Mouse (Mus musculus) lung, adult 2 months (tissue): ENCODE results near the gene Zcchc24. TPM values are rescaled to one million over a fixed set of nuclear protein-coding genes. Genes with fewer than 3 reads are reported as not detected.

ENCODE experiments used
- DNase-seq: peaks from one replicate; pipeline ENCODE4 v3.0.0; 2022
- H3K4me1 ChIP-seq: fragments of 200-500 bp; 2 replicates; pipeline ENCODE4 v1.6.1; 2011; ENCODE audit warnings: low read length; ENCODE audit not compliant: control insufficient read depth, insufficient read depth
- H3K4me3 ChIP-seq: fragments of 200-500 bp; replicated peaks from 2 replicates; pipeline ENCODE3; 2011; ENCODE audit warnings: low read depth, mild to moderate bottlenecking, control low read depth, low read length; ENCODE audit errors: extremely low read depth
- CTCF ChIP-seq: fragments of 200-500 bp; IDR thresholded peaks from 2 replicates; pipeline ENCODE4 v1.5.1; 2011; ENCODE audit warnings: mild to moderate bottlenecking, low read length, control low read depth; ENCODE audit not compliant: insufficient read depth
- POLR2A ChIP-seq: fragments of 200-500 bp; IDR thresholded peaks from 2 replicates; pipeline ENCODE4 v1.6.1; 2011; ENCODE audit warnings: low read depth, mild to moderate bottlenecking, control low read depth, low read length, borderline replicate concordance; ENCODE audit errors: extremely low read depth
- WGBS: fragments of 180-500 bp; shearing (Covaris S2); methylation state at CpG from one replicate; pipeline ENCODE4 v1.1.7; 2018; 5-methylcytosine and 5-hydroxymethylcytosine counted together
- polyA plus RNA-seq: library from polyadenylated mRNA; depleted of rRNA; stranded (reverse); fragments of >200 nt; gene quantifications from 2 replicates; pipeline ENCODE4 v1.2.3, GENCODE M21; 2012

Gene Zcchc24
- polyA plus RNA-seq, 1 experiment = 41.7 TPM

DNA sequence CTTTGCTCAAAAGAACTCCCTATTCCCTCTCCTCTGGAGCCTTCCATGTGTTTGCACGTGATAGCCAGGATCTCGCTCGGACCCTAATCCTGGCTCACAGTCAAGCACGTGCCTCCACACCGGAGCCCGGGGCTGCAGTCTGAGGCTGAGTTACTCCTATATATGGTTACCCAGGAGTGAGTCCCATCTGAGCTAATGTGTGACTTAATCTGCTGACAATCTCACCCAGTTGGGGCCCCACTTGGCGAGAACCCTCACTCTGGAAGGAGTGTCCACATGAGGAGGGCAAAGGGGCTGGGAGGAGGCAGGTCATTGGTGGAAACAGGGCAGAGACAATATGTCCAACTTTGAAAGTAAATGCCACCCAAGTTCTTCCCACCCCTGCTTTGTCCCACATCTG, 57.7 kb downstream of the Zcchc24 start:
- TF ChIP-seq CTCF = no peak
- no peak for TF ChIP-seq POLR2A
- H3K4me3 ChIP-seq = no peak overlapping the region
- 54% methylated on average over 7 of the region's 7 CpGs for WGBS
- H3K4me1 ChIP-seq = peaks cover 16% of the 10 kb centered on the region
- DNase-seq = no peak

GRCm38 (mm10) chr14:25710681-25711080, 58.2 kb downstream of the Zcchc24 start:
- H3K4me3 ChIP-seq = no peak overlapping the region
- no peak for DNase-seq
- peaks cover 16% of the 10 kb centered on the region for H3K4me1 ChIP-seq
- WGBS = 60% methylated on average over 4 of the region's 4 CpGs
- TF ChIP-seq CTCF (no peak), POLR2A (no peak)

GRCm38 (mm10) chr14:25710073-25710472, 58.8 kb downstream of the Zcchc24 start:
- TF ChIP-seq CTCF = no peak
- no peak for TF ChIP-seq POLR2A
- no peak for DNase-seq
- peaks cover 16% of the 10 kb centered on the region for H3K4me1 ChIP-seq
- WGBS = 58% methylated on average over 4 of the region's 4 CpGs
- no peak overlapping the region for H3K4me3 ChIP-seq

DNA sequence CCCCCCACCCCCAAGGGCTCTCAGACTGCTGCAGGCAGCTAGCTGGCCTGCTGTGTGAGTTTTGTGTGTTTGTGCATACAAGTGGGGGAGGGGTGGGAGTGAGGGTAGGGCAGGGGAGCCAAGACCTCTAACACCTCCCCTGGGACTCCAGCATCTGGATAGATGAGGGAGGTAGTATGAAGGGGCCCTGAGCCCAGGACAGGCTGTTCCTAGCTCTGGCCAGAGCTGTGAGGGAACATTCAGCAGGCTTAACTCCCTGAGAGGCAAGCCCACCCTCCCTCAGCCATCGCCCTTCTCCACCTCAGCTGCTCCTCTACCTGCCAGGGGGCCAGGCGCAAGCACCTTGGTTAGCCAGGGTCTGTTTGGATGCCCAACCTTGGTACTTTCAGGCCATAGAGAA, 59.9 kb downstream of the Zcchc24 start:
- WGBS = 76% methylated on average over 2 of the region's 2 CpGs
- H3K4me3 ChIP-seq = no peak overlapping the region
- H3K4me1 ChIP-seq = peaks cover 16% of the 10 kb centered on the region
- TF ChIP-seq CTCF = no peak
- no peak for TF ChIP-seq POLR2A
- DNase-seq = no peak

DNA sequence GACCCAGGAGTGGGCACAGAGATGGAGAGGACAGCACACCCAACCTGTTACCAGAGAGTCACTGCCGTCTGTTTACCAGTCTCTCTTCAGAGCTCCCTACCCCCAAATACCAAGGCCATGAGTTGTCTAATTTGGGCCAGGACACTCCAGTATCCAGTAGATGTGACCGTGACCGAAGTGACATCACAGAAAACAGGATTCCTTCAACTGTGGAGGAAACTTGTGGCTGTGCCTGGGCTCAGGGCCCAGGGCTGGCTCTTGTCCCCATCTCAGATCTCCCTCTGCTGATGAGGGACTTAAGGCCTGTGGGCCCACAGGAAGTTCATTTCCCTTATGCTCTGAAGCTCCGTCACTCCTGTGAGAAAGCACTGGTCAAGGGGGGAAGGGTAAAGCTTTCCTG, 60.4 kb downstream of the Zcchc24 start:
- 37% methylated on average over 4 of the region's 4 CpGs for WGBS
- no peak for TF ChIP-seq POLR2A
- no peak for TF ChIP-seq CTCF
- Histone ChIP-seq H3K4me3 (no peak overlapping the region), H3K4me1 (peaks cover 16% of the 10 kb centered on the region)
- no peak for DNase-seq

- 32% methylated on average over 5 of the region's 5 CpGs for WGBS
- Histone ChIP-seq H3K4me1 (peaks cover 16% of the 10 kb centered on the region), H3K4me3 (no peak overlapping the region)
- no peak for DNase-seq
- TF ChIP-seq POLR2A (no peak), CTCF (peak; percentile 62)
These were observed 61.1 kb downstream of the Zcchc24 start for GRCm38 (mm10) chr14:25707691-25708181.

GRCm38 (mm10) chr14:25701986-25702385, 66.9 kb downstream of the Zcchc24 start:
- H3K4me1 ChIP-seq = no peaks in the 10 kb centered on the region
- TF ChIP-seq CTCF = 0 out of 2 replicates have a peak, but pooled peaks have one; percentile 7
- TF ChIP-seq POLR2A = no peak
- DNase-seq = no peak

DNA sequence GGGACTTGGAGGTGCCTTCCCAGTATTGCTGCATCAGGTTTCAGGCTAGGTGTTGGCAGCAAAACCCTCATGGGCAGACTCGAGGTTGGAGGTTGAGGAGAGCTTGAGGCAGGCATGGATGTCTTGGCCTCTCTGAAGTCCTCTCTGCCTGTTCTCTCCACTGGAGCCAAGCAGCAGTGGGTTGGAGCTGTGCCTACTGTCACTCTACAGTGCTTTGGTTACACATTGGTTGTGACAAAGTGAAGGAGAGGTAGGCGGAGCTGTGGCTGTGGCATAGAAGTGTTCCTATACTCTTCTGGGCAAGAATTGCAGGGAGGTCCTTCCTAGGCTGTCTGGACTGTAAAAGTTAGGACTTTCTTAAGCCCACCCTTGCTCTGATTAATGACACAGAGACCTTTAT, 72.5 kb downstream of the Zcchc24 start:
- Histone ChIP-seq H3K4me3 (no peak overlapping the region), H3K4me1 (peaks cover 11% of the 10 kb centered on the region)
- no peak for DNase-seq
- 54% methylated on average over 2 of the region's 2 CpGs for WGBS
- TF ChIP-seq CTCF (no peak), POLR2A (no peak)

More at GRCm38 (mm10) chr14:25701986-25702385, 66.9 kb downstream of the Zcchc24 start:
- H3K4me3 ChIP-seq = no peak overlapping the region

GRCm38 (mm10) chr14:25695059-25695458, 73.8 kb downstream of the Zcchc24 start:
- no peak for TF ChIP-seq CTCF
- no peak for TF ChIP-seq POLR2A
- 27% methylated on average over 6 of the region's 6 CpGs for WGBS
- no peak for DNase-seq
- H3K4me3 ChIP-seq = no peak overlapping the region
- H3K4me1 ChIP-seq = peaks cover 11% of the 10 kb centered on the region

GRCm38 (mm10) chr14:25694569-25694897, 74.3 kb downstream of the Zcchc24 start:
- TF ChIP-seq CTCF = no peak
- no peak for TF ChIP-seq POLR2A
- peak overlapping the region; percentile 71 for H3K4me3 ChIP-seq
- no peak for DNase-seq
- peaks cover 11% of the 10 kb centered on the region for H3K4me1 ChIP-seq
- 2% methylated on average over 10 of the region's 10 CpGs for WGBS

DNA sequence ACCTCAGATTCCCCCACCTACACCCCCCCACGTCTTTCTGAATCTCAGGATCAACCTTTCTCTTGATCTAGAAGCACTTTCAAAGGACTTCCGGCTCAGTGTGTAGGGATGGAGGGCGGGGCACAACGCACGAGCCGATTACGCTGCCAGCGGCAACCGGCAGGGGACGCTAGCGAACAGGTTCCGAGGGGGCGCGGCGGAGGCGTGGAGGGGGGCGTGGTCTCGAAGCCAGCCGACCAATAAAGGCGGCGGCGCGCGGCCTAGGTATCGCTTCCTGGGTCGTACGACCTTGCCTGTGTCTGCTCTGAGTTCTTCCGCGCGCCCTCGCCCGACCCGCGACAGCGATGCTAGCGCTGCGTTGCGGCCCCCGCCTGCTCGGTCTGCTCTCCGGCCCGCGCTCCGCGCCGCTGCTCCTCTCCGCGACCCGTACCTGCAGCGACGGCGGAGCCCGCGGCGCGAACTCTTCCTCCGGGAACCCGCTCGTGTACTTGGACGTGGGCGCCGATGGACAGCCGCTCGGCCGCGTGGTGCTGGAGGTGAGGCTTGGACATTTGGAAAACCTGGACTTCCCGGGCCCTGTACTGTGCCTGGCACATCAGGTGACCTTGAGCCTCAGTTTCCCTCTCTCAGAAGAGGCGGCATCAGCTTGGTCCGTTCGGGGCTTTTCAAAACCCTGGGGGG, 74.8 kb downstream of the Zcchc24 start, which contains the start of gene Ppif:
Gene Ppif, plus strand, starts transcription at position 267 of the 681 bp plus-strand sequence.
- TF ChIP-seq CTCF (peak; percentile 82), POLR2A (peak; percentile 71; the same call in 1 of the 2 replicates)

More for the DNA sequence above, 74.8 kb downstream of the Zcchc24 start, which contains the start of gene Ppif:
- peaks cover 11% of the 10 kb centered on the region for H3K4me1 ChIP-seq
- peak within 1 kb of the TSS; percentile 71 for H3K4me3 ChIP-seq
- peak; percentile 98 for DNase-seq
- WGBS = under 1% methylated on average over 70 of the region's 70 CpGs
